Mouse (Mus musculus) stomach, postnatal 0 days (tissue): Measurements from ENCODE around the gene Epha8.

Source experiments
- CTCF ChIP-seq: IDR thresholded peaks from 2 replicates; pipeline ENCODE4 v1.5.1; 2016; ENCODE audit warnings: antibody characterized with exemption, low read depth, mild to moderate bottlenecking, moderate library complexity
- EP300 ChIP-seq: optimal IDR thresholded peaks from 2 replicates; pipeline ENCODE3; 2016; ENCODE audit warnings: antibody characterized with exemption

- TF ChIP-seq EP300: no peak
- TF ChIP-seq CTCF: peak; percentile 50
Measured at GRCm38 (mm10) chr4:136899154-136899553, 57.5 kb downstream of the Epha8 start.
